Mouse (Mus musculus): ENCODE measurements around the gene Antxr2. TPM values are rescaled to one million over a fixed set of nuclear protein-coding genes. Genes with fewer than 3 reads are reported as not detected.

Antxr2 gene
- polyA plus RNA-seq, 1 experiment from 2014 or later, result 64.2 TPM

- ATAC-seq (ENCODE audit: insufficient number of reproducible peaks, low FRiP score), result peak; percentile 72
- Histone ChIP-seq H3K4me2 (peak overlapping the region; percentile 7; the same call in 1 of the 2 replicates), H3K27ac (ENCODE audit: poor library complexity, severe bottlenecking) (peak overlapping the region; percentile 95), H3K36me3 (peaks cover 14% of the 10 kb centered on the region), H3K9me3 (replicated peaks) (no peaks in the 10 kb centered on the region), H3K4me1 (replicated peaks) (peaks cover 3% of the 10 kb centered on the region), H3K27me3 (replicated peaks) (no peaks in the 10 kb centered on the region), H3K4me3 (no peak overlapping the region), H3K9ac (no peak overlapping the region)
- WGBS, result 58% methylated on average over 4 of the region's 4 CpGs
These were observed 44.1 kb downstream of the Antxr2 start for GRCm38 (mm10) chr5:97986656-97987294.

- Histone ChIP-seq H3K4me2 (no peak overlapping the region), H3K27ac (ENCODE audit: poor library complexity, severe bottlenecking) (no peak overlapping the region), H3K36me3 (peaks cover 12% of the 10 kb centered on the region), H3K9ac (no peak overlapping the region), H3K27me3 (replicated peaks) (no peaks in the 10 kb centered on the region), H3K9me3 (replicated peaks) (no peaks in the 10 kb centered on the region), H3K4me3 (no peak overlapping the region), H3K4me1 (replicated peaks) (peaks cover 21% of the 10 kb centered on the region)
- 94% methylated on average over 9 of the region's 9 CpGs for WGBS
- ATAC-seq (ENCODE audit: insufficient number of reproducible peaks, low FRiP score), result no peak
These were observed 47.5 kb downstream of the Antxr2 start for GRCm38 (mm10) chr5:97983375-97983774.

GRCm38 (mm10) chr5:97980472-97980871, 50.4 kb downstream of the Antxr2 start:
- no peaks in the 10 kb centered on the region for H3K9me3 ChIP-seq (replicated peaks)
- ATAC-seq (ENCODE audit: insufficient number of reproducible peaks, low FRiP score), result peak; percentile 82
- H3K27ac ChIP-seq (ENCODE audit: poor library complexity, severe bottlenecking), result peak overlapping the region; percentile 98
- peaks cover 21% of the 10 kb centered on the region for H3K4me1 ChIP-seq (replicated peaks)
- H3K36me3 ChIP-seq, result peaks cover 9% of the 10 kb centered on the region
- peak overlapping the region; percentile 67 for H3K9ac ChIP-seq
- WGBS, result 6% methylated on average over 14 of the region's 14 CpGs
- peak overlapping the region; percentile 63 for H3K4me2 ChIP-seq
- peak overlapping the region; percentile 22; the same call in 1 of the 2 replicates for H3K4me3 ChIP-seq
- H3K27me3 ChIP-seq (replicated peaks), result no peaks in the 10 kb centered on the region

GRCm38 (mm10) chr5:97973293-97973692, 57.5 kb downstream of the Antxr2 start:
- no peak for ATAC-seq (ENCODE audit: insufficient number of reproducible peaks, low FRiP score)
- Histone ChIP-seq H3K4me1 (replicated peaks) (no peaks in the 10 kb centered on the region), H3K27ac (ENCODE audit: poor library complexity, severe bottlenecking) (no peak overlapping the region), H3K36me3 (peaks cover 15% of the 10 kb centered on the region), H3K9me3 (replicated peaks) (no peaks in the 10 kb centered on the region), H3K27me3 (replicated peaks) (no peaks in the 10 kb centered on the region), H3K4me3 (no peak overlapping the region), H3K9ac (no peak overlapping the region), H3K4me2 (no peak overlapping the region)
- WGBS, result 74% methylated on average over 1 of the region's 1 CpGs

- no peak for ATAC-seq (ENCODE audit: insufficient number of reproducible peaks, low FRiP score)
These were observed 58.8 kb downstream of the Antxr2 start for GRCm38 (mm10) chr5:97972029-97972428.

GRCm38 (mm10) chr5:97971236-97971635, 59.6 kb downstream of the Antxr2 start:
- Histone ChIP-seq H3K4me2 (no peak overlapping the region), H3K9me3 (replicated peaks) (no peaks in the 10 kb centered on the region), H3K4me1 (replicated peaks) (no peaks in the 10 kb centered on the region), H3K27ac (ENCODE audit: poor library complexity, severe bottlenecking) (no peak overlapping the region), H3K36me3 (peaks cover 5% of the 10 kb centered on the region), H3K27me3 (replicated peaks) (no peaks in the 10 kb centered on the region), H3K4me3 (no peak overlapping the region), H3K9ac (no peak overlapping the region)
- 49% methylated on average over 3 of the region's 3 CpGs for WGBS
- no peak for ATAC-seq (ENCODE audit: insufficient number of reproducible peaks, low FRiP score)

More at GRCm38 (mm10) chr5:97972029-97972428, 58.8 kb downstream of the Antxr2 start:
- Histone ChIP-seq H3K27me3 (replicated peaks) (no peaks in the 10 kb centered on the region), H3K4me2 (no peak overlapping the region), H3K4me1 (replicated peaks) (no peaks in the 10 kb centered on the region), H3K4me3 (no peak overlapping the region), H3K9me3 (replicated peaks) (no peaks in the 10 kb centered on the region), H3K27ac (ENCODE audit: poor library complexity, severe bottlenecking) (no peak overlapping the region), H3K36me3 (peaks cover 5% of the 10 kb centered on the region), H3K9ac (no peak overlapping the region)
- WGBS, result 83% methylated on average over 4 of the region's 4 CpGs

GRCm38 (mm10) chr5:97967044-97967443, 63.8 kb downstream of the Antxr2 start:
- no peaks in the 10 kb centered on the region for H3K9me3 ChIP-seq (replicated peaks)
- no peak overlapping the region for H3K27ac ChIP-seq (ENCODE audit: poor library complexity, severe bottlenecking)
- H3K36me3 ChIP-seq, result peaks cover 14% of the 10 kb centered on the region
- H3K4me3 ChIP-seq, result no peak overlapping the region
- no peaks in the 10 kb centered on the region for H3K4me1 ChIP-seq (replicated peaks)
- ATAC-seq (ENCODE audit: insufficient number of reproducible peaks, low FRiP score), result no peak
- no peak overlapping the region for H3K9ac ChIP-seq
- no peak overlapping the region for H3K4me2 ChIP-seq
- H3K27me3 ChIP-seq (replicated peaks), result no peaks in the 10 kb centered on the region
- WGBS, result 82% methylated on average over 5 of the region's 5 CpGs

- no peak overlapping the region for H3K9ac ChIP-seq
- H3K4me1 ChIP-seq (replicated peaks), result no peaks in the 10 kb centered on the region
- H3K4me2 ChIP-seq, result no peak overlapping the region
- H3K27me3 ChIP-seq (replicated peaks), result no peaks in the 10 kb centered on the region
- H3K27ac ChIP-seq (ENCODE audit: poor library complexity, severe bottlenecking), result no peak overlapping the region
- H3K4me3 ChIP-seq, result no peak overlapping the region
- ATAC-seq (ENCODE audit: insufficient number of reproducible peaks, low FRiP score), result no peak
- no peaks in the 10 kb centered on the region for H3K9me3 ChIP-seq (replicated peaks)
- peaks cover 23% of the 10 kb centered on the region for H3K36me3 ChIP-seq
These were observed 64.7 kb downstream of the Antxr2 start for GRCm38 (mm10) chr5:97966101-97966500.

- Histone ChIP-seq H3K27me3 (replicated peaks) (no peaks in the 10 kb centered on the region), H3K9ac (no peak overlapping the region), H3K36me3 (peaks cover 38% of the 10 kb centered on the region), H3K9me3 (replicated peaks) (no peaks in the 10 kb centered on the region), H3K4me3 (no peak overlapping the region), H3K27ac (ENCODE audit: poor library complexity, severe bottlenecking) (no peak overlapping the region), H3K4me2 (no peak overlapping the region), H3K4me1 (replicated peaks) (peaks cover 5% of the 10 kb centered on the region)
- no peak for ATAC-seq (ENCODE audit: insufficient number of reproducible peaks, low FRiP score)
- WGBS, result 75% methylated on average over 2 of the region's 2 CpGs
These were observed 66.4 kb downstream of the Antxr2 start for GRCm38 (mm10) chr5:97964444-97964843.

- Histone ChIP-seq H3K27ac (ENCODE audit: poor library complexity, severe bottlenecking) (no peak overlapping the region), H3K4me3 (no peak overlapping the region), H3K36me3 (peaks cover 54% of the 10 kb centered on the region), H3K9ac (no peak overlapping the region), H3K9me3 (replicated peaks) (no peaks in the 10 kb centered on the region), H3K4me2 (no peak overlapping the region), H3K27me3 (replicated peaks) (no peaks in the 10 kb centered on the region), H3K4me1 (replicated peaks) (peaks cover 5% of the 10 kb centered on the region)
- no peak for ATAC-seq (ENCODE audit: insufficient number of reproducible peaks, low FRiP score)
- WGBS, result 90% methylated on average over 3 of the region's 3 CpGs
These were observed 68.3 kb downstream of the Antxr2 start for GRCm38 (mm10) chr5:97962512-97962911.

GRCm38 (mm10) chr5:97961786-97962185, 69.1 kb downstream of the Antxr2 start:
- ATAC-seq (ENCODE audit: insufficient number of reproducible peaks, low FRiP score), result no peak
- no peak overlapping the region for H3K27ac ChIP-seq (ENCODE audit: poor library complexity, severe bottlenecking)
- H3K4me2 ChIP-seq, result no peak overlapping the region
- H3K27me3 ChIP-seq (replicated peaks), result no peaks in the 10 kb centered on the region
- H3K36me3 ChIP-seq, result peaks cover 59% of the 10 kb centered on the region
- H3K9ac ChIP-seq, result no peak overlapping the region
- H3K9me3 ChIP-seq (replicated peaks), result no peaks in the 10 kb centered on the region
- H3K4me1 ChIP-seq (replicated peaks), result peaks cover 5% of the 10 kb centered on the region
- WGBS, result 63% methylated on average over 7 of the region's 7 CpGs
- H3K4me3 ChIP-seq, result no peak overlapping the region

GRCm38 (mm10) chr5:97959651-97960050, 71.2 kb downstream of the Antxr2 start:
- no peak overlapping the region for H3K27ac ChIP-seq (ENCODE audit: poor library complexity, severe bottlenecking)
- H3K9ac ChIP-seq, result no peak overlapping the region
- H3K36me3 ChIP-seq, result peaks cover 69% of the 10 kb centered on the region
- no peak overlapping the region for H3K4me3 ChIP-seq
- no peak overlapping the region for H3K4me2 ChIP-seq
- no peak for ATAC-seq (ENCODE audit: insufficient number of reproducible peaks, low FRiP score)
- no peaks in the 10 kb centered on the region for H3K27me3 ChIP-seq (replicated peaks)
- H3K9me3 ChIP-seq (replicated peaks), result no peaks in the 10 kb centered on the region
- peaks cover 5% of the 10 kb centered on the region for H3K4me1 ChIP-seq (replicated peaks)
- 27% methylated on average over 2 of the region's 2 CpGs for WGBS
